Mouse (Mus musculus) cortical plate, adult 2 months (tissue): ENCODE results near the gene Plpp7. TPM values are rescaled to one million over a fixed set of nuclear protein-coding genes. Genes with fewer than 3 reads are reported as not detected.

Source experiments
- H3K27ac ChIP-seq: fragments of 200-500 bp; 2 replicates; pipeline ENCODE4 v1.5.1; 2012; ENCODE audit warnings: low read length, control low read depth, inconsistent platforms; ENCODE audit not compliant: insufficient read depth
- H3K4me1 ChIP-seq: fragments of 200-500 bp; 2 replicates; pipeline ENCODE4 v1.6.1; 2011; ENCODE audit warnings: low read length; ENCODE audit not compliant: control insufficient read depth, insufficient read depth
- H3K4me3 ChIP-seq: fragments of 200-500 bp; 2 replicates; pipeline ENCODE4 v1.5.1; 2011; ENCODE audit warnings: mild to moderate bottlenecking, low read length, control low read depth; ENCODE audit not compliant: insufficient read depth
- CTCF ChIP-seq: fragments of 200-500 bp; IDR thresholded peaks from 2 replicates; pipeline ENCODE4 v1.5.1; 2011; ENCODE audit warnings: mild to moderate bottlenecking, control low read depth, low read length; ENCODE audit not compliant: insufficient read depth; ENCODE audit errors: extremely low read depth
- POLR2A ChIP-seq: fragments of 200-500 bp; IDR thresholded peaks from 2 replicates; pipeline ENCODE4 v1.6.1; 2011; ENCODE audit warnings: mild to moderate bottlenecking, low read length, control low read depth; ENCODE audit not compliant: insufficient read depth; ENCODE audit errors: extremely low read depth
- polyA plus RNA-seq: library from polyadenylated mRNA; depleted of rRNA; stranded (reverse); fragments of >200 nt; gene quantifications from 2 replicates; pipeline ENCODE4 v1.2.3, GENCODE M21; 2012; rRNA removed

Plpp7 gene
- polyA plus RNA-seq = 34.5 and 36.4 TPM in 2 replicates

DNA sequence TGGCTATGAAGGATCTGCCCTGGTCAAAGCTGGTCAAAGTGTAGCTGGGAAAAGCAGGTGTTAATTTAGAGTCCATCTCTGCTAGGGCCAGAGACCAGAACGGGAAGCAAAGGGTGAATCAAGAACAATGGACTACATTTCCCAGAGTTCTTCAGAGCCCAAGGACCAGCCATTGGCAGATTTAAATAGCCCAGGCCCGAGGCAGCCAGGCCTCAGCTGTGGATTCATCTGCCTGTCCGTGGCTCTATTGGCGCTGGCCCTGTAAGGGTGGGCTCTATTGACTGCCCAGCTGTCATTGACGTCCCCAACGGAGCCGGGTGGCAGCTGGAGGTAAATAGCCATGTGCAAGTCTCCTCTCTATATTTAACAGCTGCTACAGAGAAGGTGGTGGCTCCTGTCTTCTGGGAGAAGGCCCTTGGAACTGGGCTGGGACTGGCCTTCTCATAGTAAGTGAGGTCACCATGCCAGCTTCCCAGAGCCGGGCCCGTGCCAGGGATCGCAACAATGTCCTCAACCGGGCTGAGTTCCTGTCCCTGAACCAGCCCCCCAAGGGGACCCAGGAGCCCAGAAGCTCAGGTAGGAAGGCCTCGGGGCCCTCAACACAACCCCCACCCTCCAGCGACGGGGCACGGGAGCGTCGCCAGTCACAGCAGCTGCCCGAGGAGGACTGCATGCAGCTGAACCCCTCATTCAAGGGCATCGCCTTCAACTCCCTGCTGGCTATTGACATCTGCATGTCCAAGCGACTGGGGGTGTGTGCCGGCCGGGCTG lies at the start of gene Plpp7:
TSS of gene Plpp7 (plus strand) at position 178 of the 771 bp plus-strand sequence.
- Histone ChIP-seq H3K4me3 (peak within 1 kb of the TSS; percentile 70), H3K27ac (peak within 1 kb of the TSS; percentile 26; the same call in 1 of the 2 replicates), H3K4me1 (peaks cover 5% of the 10 kb centered on the region)
- peak; percentile 90 for TF ChIP-seq POLR2A
- no peak for TF ChIP-seq CTCF

DNA sequence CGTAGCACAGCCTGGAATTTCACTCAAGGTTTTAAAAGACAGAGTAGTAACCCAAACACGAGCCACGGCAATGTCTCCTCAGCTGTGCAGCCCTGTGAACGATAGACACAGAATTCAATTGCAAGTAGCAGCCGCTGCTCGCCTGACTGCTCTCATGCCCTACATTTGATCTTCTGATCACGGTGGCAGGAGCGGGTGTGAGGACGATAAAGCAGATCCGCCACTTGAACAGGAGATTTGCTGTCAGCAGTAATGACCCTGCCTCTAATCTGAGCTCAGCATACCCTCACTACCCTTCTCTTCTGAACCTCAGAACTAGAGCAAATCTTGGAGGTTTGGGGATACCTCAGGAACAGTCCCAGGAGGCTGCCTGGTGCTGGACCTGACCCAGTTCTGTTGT lies 49.3 kb upstream of the Plpp7 start:
- TF ChIP-seq POLR2A (no peak), CTCF (no peak)
- no peak overlapping the region for H3K4me3 ChIP-seq
- H3K27ac ChIP-seq = no peak overlapping the region
- H3K4me1 ChIP-seq = no peaks in the 10 kb centered on the region

DNA sequence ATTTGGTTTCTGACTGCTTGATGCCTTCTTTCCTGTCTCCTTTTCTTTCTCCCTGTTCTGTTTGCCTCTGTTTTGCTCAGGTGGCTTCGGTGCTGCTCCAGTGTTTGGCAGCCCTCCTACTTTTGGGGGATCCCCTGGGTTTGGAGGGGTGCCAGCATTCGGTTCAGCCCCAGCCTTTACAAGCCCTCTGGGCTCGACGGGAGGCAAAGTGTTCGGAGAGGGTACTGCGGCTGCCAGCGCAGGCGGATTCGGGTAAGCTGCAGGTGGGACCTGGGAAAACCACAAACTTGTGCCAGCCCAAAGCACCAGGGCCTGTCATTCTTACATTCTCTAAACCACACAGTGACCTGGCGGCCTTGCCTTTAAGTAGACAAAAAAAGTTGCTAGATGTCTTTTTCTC lies 48.0 kb upstream of the Plpp7 start:
- Histone ChIP-seq H3K27ac (no peak overlapping the region), H3K4me3 (no peak overlapping the region), H3K4me1 (no peaks in the 10 kb centered on the region)
- TF ChIP-seq POLR2A (no peak), CTCF (no peak)

DNA sequence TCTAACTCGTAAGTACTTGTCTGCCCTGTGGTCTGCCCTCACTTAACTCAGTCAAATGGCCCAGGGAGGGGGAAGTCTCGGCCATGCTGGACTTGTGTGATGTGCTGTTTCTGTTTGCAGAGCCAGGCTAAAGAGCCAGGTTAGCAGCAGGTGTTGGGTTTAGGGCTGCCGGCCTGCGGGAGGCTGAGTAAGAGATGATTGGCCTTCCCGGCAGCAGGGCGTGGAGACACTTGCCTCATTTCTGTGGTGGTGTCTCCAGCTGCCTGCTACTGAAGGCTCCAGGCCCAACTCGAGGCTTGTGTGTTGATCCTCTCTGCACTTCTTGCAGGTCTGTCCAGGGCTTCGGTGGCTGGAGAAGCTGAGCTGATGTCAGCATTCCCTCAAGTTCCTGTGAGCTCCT lies 43.5 kb upstream of the Plpp7 start:
- TF ChIP-seq CTCF (no peak), POLR2A (no peak)
- no peaks in the 10 kb centered on the region for H3K4me1 ChIP-seq
- H3K27ac ChIP-seq = no peak overlapping the region
- no peak overlapping the region for H3K4me3 ChIP-seq

DNA sequence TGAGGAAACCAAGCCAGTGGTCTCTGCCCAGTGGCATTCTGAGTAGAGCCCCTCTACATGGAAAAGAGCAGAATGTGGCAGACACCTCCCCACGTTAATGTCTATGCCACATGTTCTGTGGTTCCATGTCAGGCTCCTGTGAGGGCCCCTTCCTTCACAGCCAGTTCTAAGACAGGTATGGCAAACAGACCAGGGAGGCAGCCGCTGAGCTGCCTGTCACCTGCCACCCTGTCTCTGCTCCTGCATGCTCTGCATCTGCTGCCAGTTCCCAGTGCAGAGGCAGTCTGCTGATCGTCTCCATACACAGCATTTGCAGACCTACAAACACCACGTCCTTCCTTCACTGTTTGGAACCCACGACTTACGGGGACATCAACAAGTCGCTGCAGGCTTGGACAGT lies 42.9 kb upstream of the Plpp7 start:
- TF ChIP-seq POLR2A = no peak
- no peak for TF ChIP-seq CTCF
- no peak overlapping the region for H3K4me3 ChIP-seq
- no peaks in the 10 kb centered on the region for H3K4me1 ChIP-seq
- no peak overlapping the region for H3K27ac ChIP-seq

DNA sequence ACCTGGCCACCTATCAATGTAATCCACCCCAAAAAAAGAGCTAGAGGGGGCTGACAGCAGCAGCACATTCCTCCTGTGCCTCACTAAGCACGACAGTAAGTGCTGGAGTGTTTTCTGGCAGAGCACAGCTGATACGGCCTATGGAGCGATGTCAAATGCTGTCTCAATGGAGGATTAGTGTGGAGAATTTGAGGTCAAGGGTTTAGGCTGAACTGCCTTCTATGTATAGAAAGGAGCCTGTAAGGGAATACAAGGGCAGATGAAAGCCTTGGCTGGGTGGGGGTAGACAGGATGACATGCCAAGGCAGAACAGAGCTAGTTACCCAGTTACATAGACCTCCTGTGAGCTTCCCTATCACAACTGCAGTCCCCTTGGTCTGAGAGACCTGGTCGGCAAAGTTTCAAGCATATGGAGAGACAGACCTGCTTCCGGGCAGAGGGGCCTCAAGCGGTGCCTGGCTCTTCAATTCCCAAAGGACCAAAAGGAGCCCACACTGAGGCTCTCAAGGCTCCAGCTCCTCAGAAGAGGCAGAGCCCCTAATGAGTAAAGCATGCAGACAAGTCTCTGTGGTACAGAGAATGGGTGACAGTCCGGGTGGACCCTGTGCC lies 39.9 kb upstream of the Plpp7 start:
- TF ChIP-seq POLR2A (no peak), CTCF (no peak)
- H3K4me1 ChIP-seq = no peaks in the 10 kb centered on the region
- no peak overlapping the region for H3K27ac ChIP-seq
- no peak overlapping the region for H3K4me3 ChIP-seq

DNA sequence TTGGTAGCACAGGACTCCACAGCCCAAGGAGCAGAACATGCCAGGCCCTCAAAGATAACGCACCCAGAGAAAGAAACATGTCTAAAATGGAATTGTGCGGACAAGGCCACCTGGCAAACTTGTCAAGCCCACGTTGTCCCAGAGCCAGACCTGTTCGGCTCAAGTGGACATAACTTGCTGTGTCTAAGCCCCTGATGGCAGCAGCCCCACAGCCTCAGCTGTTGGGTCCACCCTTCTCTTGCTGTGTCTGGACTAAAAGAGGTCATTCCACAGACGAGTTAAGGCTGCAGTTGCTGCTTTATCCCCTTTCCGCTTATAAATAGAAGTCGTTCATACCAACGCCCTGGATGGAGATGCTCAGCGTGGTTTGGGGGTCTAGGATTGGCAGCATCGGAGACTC lies 38.8 kb upstream of the Plpp7 start:
- Histone ChIP-seq H3K4me3 (no peak overlapping the region), H3K27ac (no peak overlapping the region), H3K4me1 (no peaks in the 10 kb centered on the region)
- TF ChIP-seq CTCF (no peak), POLR2A (no peak)

DNA sequence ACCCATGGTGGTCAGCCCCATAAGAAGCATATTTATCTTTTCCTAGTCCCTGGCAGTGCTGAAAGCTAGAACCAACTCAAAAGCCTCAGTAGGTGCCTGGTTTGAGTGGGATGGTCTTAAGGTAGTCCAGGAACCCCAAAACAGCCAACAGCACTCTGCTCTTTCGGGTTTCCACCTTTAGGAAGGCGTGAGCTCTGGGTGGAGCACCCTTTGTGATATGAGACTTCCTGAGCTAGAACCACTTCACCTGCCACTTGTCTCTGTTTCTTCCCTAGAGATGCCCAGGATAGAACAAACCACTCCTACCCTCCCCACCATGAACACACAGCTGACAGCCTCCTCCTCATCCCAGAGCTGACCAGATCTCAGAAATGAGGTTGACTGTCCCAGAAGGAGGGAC lies 38.0 kb upstream of the Plpp7 start:
- Histone ChIP-seq H3K27ac (no peak overlapping the region), H3K4me3 (no peak overlapping the region), H3K4me1 (no peaks in the 10 kb centered on the region)
- TF ChIP-seq CTCF (no peak), POLR2A (no peak)

DNA sequence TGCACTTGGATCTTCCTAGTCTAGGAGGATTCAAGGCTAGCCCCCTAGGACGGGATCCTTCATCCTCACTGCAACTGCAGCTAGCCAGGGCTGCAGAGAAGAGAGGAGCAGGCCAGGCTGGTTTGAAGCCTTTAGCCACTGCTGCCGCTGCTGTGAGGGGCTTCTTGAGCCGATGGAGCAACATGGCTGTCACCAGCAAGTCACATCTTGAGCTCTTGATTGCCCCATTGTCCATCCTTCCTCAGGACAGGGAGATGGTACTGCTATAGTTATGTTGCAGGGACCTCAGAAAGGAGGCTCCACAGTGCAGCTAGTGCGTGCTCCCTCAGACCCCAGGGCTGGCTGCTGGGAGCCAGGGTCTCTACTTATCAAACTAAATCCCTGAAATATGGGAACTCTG lies 37.5 kb upstream of the Plpp7 start:
- Histone ChIP-seq H3K27ac (no peak overlapping the region), H3K4me1 (no peaks in the 10 kb centered on the region), H3K4me3 (no peak overlapping the region)
- no peak for TF ChIP-seq POLR2A
- TF ChIP-seq CTCF = no peak

DNA sequence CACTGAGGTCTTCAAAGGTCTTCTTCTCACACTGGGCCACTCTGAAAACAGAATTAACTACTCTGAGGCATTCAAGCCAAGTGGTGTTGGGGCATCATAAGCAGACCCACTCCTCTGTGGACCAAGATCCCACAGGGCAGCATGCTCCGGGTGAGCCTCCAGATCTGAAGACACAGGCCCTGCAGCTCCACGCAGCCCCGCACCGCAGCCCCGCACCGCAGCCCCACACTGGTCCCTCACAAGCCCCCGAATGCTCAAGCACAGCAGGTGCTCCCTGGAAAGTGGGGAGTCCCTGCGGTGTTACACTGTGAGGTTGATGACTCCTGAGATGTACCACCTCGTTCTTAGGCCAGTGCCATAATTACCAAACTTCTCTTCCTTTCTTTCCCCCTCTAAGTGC lies 37.1 kb upstream of the Plpp7 start:
- Histone ChIP-seq H3K4me1 (no peaks in the 10 kb centered on the region), H3K27ac (no peak overlapping the region)

More for the DNA sequence above, 37.1 kb upstream of the Plpp7 start:
- TF ChIP-seq POLR2A (no peak), CTCF (no peak)
- no peak overlapping the region for H3K4me3 ChIP-seq
